Comparison of ENCODE assay signal across 8 mouse cellular contexts in genomic region chr8:123117127-123117731, GRCm38 (mm10). TPM values are rescaled to one million over a fixed set of nuclear protein-coding genes. Genes with fewer than 3 reads are reported as not detected.
DNase-seq lines count a peak whose midpoint lies in the region; ATAC-seq and TF ChIP-seq lines count a peak whose summit lies in the region.

TSS of gene Cpne7 (plus strand) at chr8:123117374.

- ATAC-seq in heart, embryonic 16.5 days (replicated peaks; ENCODE audit: extremely low read depth, insufficient read depth, low FRiP score), result no peak
- peak; percentile 27 for ATAC-seq in CD4-positive, CD25-positive, alpha-beta regulatory T cell, adult 4 months
- peak; percentile 68 for ATAC-seq in midbrain, embryonic 13.5 days
- no peak for ATAC-seq in monocyte, adult 5-6 weeks (replicated peaks; ENCODE audit: insufficient number of reproducible peaks, low FRiP score, low TSS enrichment, poor library complexity, severe bottlenecking)

- peak within 1 kb of the TSS; percentile 93 for H3K4me2 ChIP-seq in heart, embryonic 16.5 days (ENCODE audit: low read depth, low read length)
- peak within 1 kb of the TSS; percentile 75 for H3K4me2 ChIP-seq in midbrain, embryonic 13.5 days (replicated peaks)

- H3K9ac ChIP-seq in heart, embryonic 16.5 days (ENCODE audit: low read length), result peak within 1 kb of the TSS; percentile 57; the same call in 1 of the 2 replicates
- H3K9ac ChIP-seq in midbrain, embryonic 13.5 days (replicated peaks), result peak within 1 kb of the TSS; percentile 64

- H3K4me3 ChIP-seq in heart, embryonic 16.5 days (ENCODE audit: low read length), result peak within 1 kb of the TSS; percentile 56
- peak within 1 kb of the TSS; percentile 5; the same call in 1 of the 2 replicates for H3K4me3 ChIP-seq in embryonic fibroblast, embryonic 13.5 days (ENCODE audit: insufficient read depth, low read length)
- H3K4me3 ChIP-seq in midbrain, embryonic 13.5 days (replicated peaks), result peak within 1 kb of the TSS; percentile 45

- H3K4me1 ChIP-seq in heart, embryonic 16.5 days (ENCODE audit: control insufficient read depth, insufficient read depth, low read length), result peaks cover 17% of the 10 kb centered on the region
- H3K4me1 ChIP-seq in embryonic fibroblast, embryonic 13.5 days (ENCODE audit: control insufficient read depth, insufficient read depth, low read length), result peaks cover under 1% of the 10 kb centered on the region; the same call in 1 of the 2 replicates
- peaks cover 14% of the 10 kb centered on the region for H3K4me1 ChIP-seq in midbrain, embryonic 13.5 days (replicated peaks)

- no peak for DNase-seq in heart, adult 18-20 months
- DNase-seq in layer of hippocampus, postnatal 36 days, result peak in 1 of 2 experiments; percentile 37
- DNase-seq in gastrocnemius, postnatal 10 days, result no peak

- H3K36me3 ChIP-seq in heart, embryonic 16.5 days (ENCODE audit: control insufficient read depth, insufficient read depth), result no peaks in the 10 kb centered on the region
- no peaks in the 10 kb centered on the region for H3K36me3 ChIP-seq in midbrain, embryonic 13.5 days

- no peak for TF ChIP-seq POLR2A in embryonic fibroblast, embryonic 13.5 days (IDR thresholded peaks at IDR 0.05; ENCODE audit: low read depth, low read length)

- peaks cover 42% of the 10 kb centered on the region for H3K27me3 ChIP-seq in heart, embryonic 16.5 days (ENCODE audit: control insufficient read depth, insufficient read depth, low read length)
- peaks cover 52% of the 10 kb centered on the region for H3K27me3 ChIP-seq in midbrain, embryonic 13.5 days

- no peak for TF ChIP-seq CTCF in embryonic fibroblast, embryonic 13.5 days (IDR thresholded peaks at IDR 0.05; ENCODE audit: borderline replicate concordance, insufficient read depth, low read length)

- 1% methylated on average over 50 of the region's 51 CpGs for WGBS in heart, embryonic 16.5 days
- under 1% methylated on average over 41 of the region's 51 CpGs for WGBS in midbrain, embryonic 13.5 days

- H3K9me3 ChIP-seq in heart, embryonic 16.5 days (replicated peaks; ENCODE audit: control insufficient read depth, low read length), result no peaks in the 10 kb centered on the region
- H3K9me3 ChIP-seq in midbrain, embryonic 13.5 days, result no peaks in the 10 kb centered on the region

- no peak within 1 kb of the TSS for H3K27ac ChIP-seq in heart, embryonic 16.5 days (ENCODE audit: low read length)
- no peak within 1 kb of the TSS for H3K27ac ChIP-seq in embryonic fibroblast, embryonic 13.5 days (ENCODE audit: insufficient read depth, low read length)
- H3K27ac ChIP-seq in midbrain, embryonic 13.5 days, result no peak within 1 kb of the TSS

RNA-seq across cellular contexts. Expression of gene Cpne7, which starts in this region (rescaled TPM):
- polyA plus RNA-seq in heart, embryonic 16.5 days (2015; fragmentation: Nextera tagmentation; extraction: Ambion mirVana), result 0.20 and 0.35 TPM in 2 replicates
- total RNA-seq in heart, adult 18-20 months (2021), result 1 to 10 TPM in 1 of 2 experiments, under 1 TPM in 1; 0.62 to 1.1 TPM
- polyA plus RNA-seq in CD4-positive, CD25-positive, alpha-beta regulatory T cell, adult 4 months (2017; shearing (Covaris generic)), result 1 to 10 TPM; 1.0 to 2.7 TPM
- 0.80 and 0.90 TPM in 2 replicates for polyA plus RNA-seq in embryonic fibroblast, embryonic 13.5 days (2011; ENCODE audit: insufficient read length, low read depth, missing spikeins)
- total RNA-seq in layer of hippocampus, postnatal 36 days (2021), result 100 to 1,000 TPM; 305 to 318 TPM
- polyA plus RNA-seq in midbrain, embryonic 13.5 days (2015; fragmentation: Nextera tagmentation; extraction: Ambion mirVana), result 1.6 and 1.9 TPM in 2 replicates
- 3.8 to 29.8 TPM (median 13.9 TPM) in 3 replicates for total RNA-seq in monocyte, adult 5-6 weeks (2017)
- total RNA-seq in gastrocnemius, postnatal 10 days (2021), result under 1 TPM; 0.41 to 0.82 TPM

Comparison
In these comparisons a context has a peak if more than half of its experiments do, and no peak if none do; other contexts are left out.
1. ATAC-seq: peak in CD4-positive, CD25-positive, alpha-beta regulatory T cell, adult 4 months (single experiment) and midbrain, embryonic 13.5 days (single experiment); none in heart, embryonic 16.5 days (single experiment) and monocyte, adult 5-6 weeks (single experiment).
2. H3K4me3 ChIP-seq: peak in every context shown above with its lines; median percentile 56 in heart, embryonic 16.5 days; 45 in midbrain, embryonic 13.5 days; 5 in embryonic fibroblast, embryonic 13.5 days.